Mouse (Mus musculus) embryonic fibroblast, embryonic 13.5 days (primary cell): Measurements from ENCODE around the gene Crispld2.

Experiments used
- CTCF ChIP-seq: IDR thresholded peaks from 2 replicates; pipeline ENCODE4 v1.5.1; 2011; ENCODE audit warnings: mild to moderate bottlenecking, control low read depth, low read length, moderate library complexity, borderline replicate concordance; ENCODE audit not compliant: insufficient read depth
- POLR2A ChIP-seq: IDR thresholded peaks from 2 replicates; pipeline ENCODE4 v1.6.1; 2011; ENCODE audit warnings: low read depth, mild to moderate bottlenecking, control low read depth, low read length, moderate library complexity

- TF ChIP-seq CTCF (no peak), POLR2A (no peak)
Observed at GRCm38 (mm10) chr8:120004705-120005381, 12.6 kb downstream of the Crispld2 start.
